ENCODE assay signal across 31 mouse cellular contexts in genomic region chr17:43536841-43537240, GRCm38 (mm10). TPM values are rescaled to one million over a fixed set of nuclear protein-coding genes. Genes with fewer than 3 reads are reported as not detected.
"Had no signal": no experiment of that assay in that cellular context is flagged by ENCODE, and none has a peak within 500 bp of the region (broad histone marks: within the 10 kb centered on the region; RNA-seq: fewer than 3 reads in every experiment).

No protein-coding gene starts in this region.

RNA-seq across cellular contexts. Expression of gene Ankrd66, which starts 6.6 kb away (rescaled TPM):
- total RNA-seq: left cerebral cortex, postnatal 10 days; left cerebral cortex, postnatal 14 days; liver, adult 2 months; megakaryocyte-erythroid progenitor cell, adult 5-6 weeks; midbrain, postnatal 0 days had no signal
- polyA plus RNA-seq: limb, embryonic 11.5 days; limb, embryonic 12.5 days; liver, adult 2 months; liver, embryonic 11.5 days; liver, embryonic 12.5 days; liver, embryonic 13.5 days; liver, embryonic 15.5 days; liver, embryonic 16.5 days; midbrain, embryonic 12.5 days; neural tube, embryonic 12.5 days had no signal

RNA-seq across cellular contexts. Expression of gene Pla2g7, which starts 31.1 kb away (rescaled TPM):
- total RNA-seq: megakaryocyte-erythroid progenitor cell, adult 5-6 weeks had no signal

RNA-seq across cellular contexts. Expression of gene Mep1a, which starts 34.2 kb away (rescaled TPM):
- total RNA-seq: left cerebral cortex, adult 8-10 months; left cerebral cortex, postnatal 14 days; left cerebral cortex, postnatal 25 days; left cerebral cortex, postnatal 36 days; left cerebral cortex, postnatal 4 days; liver, adult 2 months; megakaryocyte-erythroid progenitor cell, adult 5-6 weeks; midbrain, postnatal 0 days; monocyte, adult 5-6 weeks had no signal
- polyA plus RNA-seq: limb, embryonic 10.5 days; limb, embryonic 11.5 days; limb, embryonic 12.5 days; limb, embryonic 13.5 days; liver, embryonic 11.5 days; liver, embryonic 12.5 days; liver, embryonic 13.5 days; lung, embryonic 14.5 days; lung, embryonic 15.5 days; lung, embryonic 16.5 days; lung, postnatal 0 days; macrophage; midbrain, embryonic 10.5 days; midbrain, embryonic 11.5 days; midbrain, embryonic 12.5 days; midbrain, embryonic 16.5 days; midbrain, postnatal 0 days; myocyte; neural tube, embryonic 11.5 days; neural tube, embryonic 12.5 days had no signal
